Mouse (Mus musculus) ES-Bruce4 (cell line): Measurements from ENCODE around the gene Insc. TPM values are rescaled to one million over a fixed set of nuclear protein-coding genes. Genes with fewer than 3 reads are reported as not detected.

Experiments used
- H3K27ac ChIP-seq: 2 replicates; pipeline ENCODE4 v1.5.1; 2012; ENCODE audit warnings: low read length, inconsistent platforms; ENCODE audit not compliant: insufficient read depth
- H3K27me3 ChIP-seq: 2 replicates; pipeline ENCODE4 v1.6.1; 2012; ENCODE audit warnings: mild to moderate bottlenecking, low read length, inconsistent platforms; ENCODE audit not compliant: control insufficient read depth, poor library complexity, insufficient read depth, severe bottlenecking
- H3K36me3 ChIP-seq: 2 replicates; pipeline ENCODE4 v1.6.1; 2012; ENCODE audit warnings: inconsistent platforms, mild to moderate bottlenecking, low read length, moderate library complexity; ENCODE audit not compliant: control insufficient read depth, poor library complexity, insufficient read depth, severe bottlenecking
- H3K4me1 ChIP-seq: one replicate; pipeline ENCODE4 v1.8.1; 2011; ENCODE audit warnings: low read length; ENCODE audit not compliant: control insufficient read depth, insufficient read depth
- H3K4me3 ChIP-seq: 2 replicates; pipeline ENCODE4 v1.5.1; 2011; ENCODE audit warnings: low read depth, mild to moderate bottlenecking, low read length
- H3K9ac ChIP-seq: 2 replicates; pipeline ENCODE4 v1.6.1; 2012; ENCODE audit warnings: low read depth, mild to moderate bottlenecking, inconsistent platforms; ENCODE audit not compliant: poor library complexity, severe bottlenecking
- H3K9me3 ChIP-seq: replicated peaks from 2 replicates; pipeline ENCODE4 v1.6.1; 2012; ENCODE audit warnings: mild to moderate bottlenecking, low read length, inconsistent platforms; ENCODE audit not compliant: control insufficient read depth, poor library complexity, insufficient read depth, severe bottlenecking
- CTCF ChIP-seq: IDR thresholded peaks from one replicate; pipeline ENCODE4 v1.8.1; 2011; ENCODE audit warnings: low read depth, low read length
- EP300 ChIP-seq: IDR thresholded peaks from 2 replicates; pipeline ENCODE4 v1.6.1; 2011; ENCODE audit warnings: low read depth, low read length; ENCODE audit not compliant: insufficient read depth
- POLR2A ChIP-seq: IDR thresholded peaks from one replicate; pipeline ENCODE4 v1.8.1; 2011; ENCODE audit warnings: low read length; ENCODE audit not compliant: insufficient read depth
- polyA plus RNA-seq: library from polyadenylated mRNA; stranded (reverse); fragments of >200 nt; gene quantifications from 2 replicates; pipeline ENCODE4 v1.2.4, GENCODE M21; 2011; ENCODE audit warnings: low read depth; ENCODE audit not compliant: missing spikeins, insufficient read depth, insufficient read length

The Insc gene
- polyA plus RNA-seq, 1 experiment: not detected

- H3K27ac ChIP-seq: no peak overlapping the region
- no peak overlapping the region for H3K9ac ChIP-seq
- H3K36me3 ChIP-seq: no peaks in the 10 kb centered on the region
- H3K9me3 ChIP-seq: no peaks in the 10 kb centered on the region
- no peak for TF ChIP-seq POLR2A
- no peak for TF ChIP-seq CTCF
- no peak for TF ChIP-seq EP300
- no peaks in the 10 kb centered on the region for H3K4me1 ChIP-seq
- H3K27me3 ChIP-seq: no peaks in the 10 kb centered on the region
- no peak overlapping the region for H3K4me3 ChIP-seq
These were observed 79.2 kb downstream of the Insc start for GRCm38 (mm10) chr7:114822736-114823135.

GRCm38 (mm10) chr7:114827360-114827759 lies 83.9 kb downstream of the Insc start:
- Histone ChIP-seq H3K4me1 (no peaks in the 10 kb centered on the region), H3K27me3 (no peaks in the 10 kb centered on the region), H3K36me3 (no peaks in the 10 kb centered on the region), H3K9ac (no peak overlapping the region), H3K27ac (no peak overlapping the region), H3K4me3 (no peak overlapping the region), H3K9me3 (no peaks in the 10 kb centered on the region)
- no peak for TF ChIP-seq EP300
- TF ChIP-seq CTCF: no peak
- no peak for TF ChIP-seq POLR2A

GRCm38 (mm10) chr7:114832257-114832940 lies 88.9 kb downstream of the Insc start:
- Histone ChIP-seq H3K4me1 (no peaks in the 10 kb centered on the region), H3K9ac (no peak overlapping the region), H3K27me3 (no peaks in the 10 kb centered on the region), H3K36me3 (no peaks in the 10 kb centered on the region), H3K27ac (no peak overlapping the region), H3K9me3 (no peaks in the 10 kb centered on the region), H3K4me3 (no peak overlapping the region)
- TF ChIP-seq POLR2A: no peak
- TF ChIP-seq CTCF: no peak
- no peak for TF ChIP-seq EP300

GRCm38 (mm10) chr7:114834504-114834903 lies 91.0 kb downstream of the Insc start:
- Histone ChIP-seq H3K36me3 (no peaks in the 10 kb centered on the region), H3K9me3 (no peaks in the 10 kb centered on the region), H3K4me1 (no peaks in the 10 kb centered on the region), H3K27ac (no peak overlapping the region), H3K4me3 (no peak overlapping the region), H3K9ac (no peak overlapping the region), H3K27me3 (no peaks in the 10 kb centered on the region)
- TF ChIP-seq EP300 (no peak), POLR2A (no peak), CTCF (no peak)

- TF ChIP-seq EP300: no peak
- no peak for TF ChIP-seq CTCF
- no peak for TF ChIP-seq POLR2A
- Histone ChIP-seq H3K27ac (no peak overlapping the region), H3K27me3 (no peaks in the 10 kb centered on the region), H3K36me3 (no peaks in the 10 kb centered on the region), H3K9ac (no peak overlapping the region), H3K4me1 (no peaks in the 10 kb centered on the region), H3K4me3 (no peak overlapping the region), H3K9me3 (no peaks in the 10 kb centered on the region)
These were observed 93.8 kb downstream of the Insc start for GRCm38 (mm10) chr7:114837268-114837667.

GRCm38 (mm10) chr7:114840029-114840745 lies 96.7 kb downstream of the Insc start:
- no peaks in the 10 kb centered on the region for H3K9me3 ChIP-seq
- no peak overlapping the region for H3K9ac ChIP-seq
- H3K4me1 ChIP-seq: no peaks in the 10 kb centered on the region
- TF ChIP-seq EP300 (no peak), POLR2A (no peak), CTCF (no peak)
- no peak overlapping the region for H3K27ac ChIP-seq
- no peaks in the 10 kb centered on the region for H3K27me3 ChIP-seq
- no peak overlapping the region for H3K4me3 ChIP-seq
- H3K36me3 ChIP-seq: no peaks in the 10 kb centered on the region
